Mouse (Mus musculus): ENCODE measurements at regions not wholly inside any gene's neighbourhood (a gene's known extent, or its start where the extent isn't known, plus 50 kb on each side); places are given as distances from the start of the nearest gene placed in this dataset.

DNA sequence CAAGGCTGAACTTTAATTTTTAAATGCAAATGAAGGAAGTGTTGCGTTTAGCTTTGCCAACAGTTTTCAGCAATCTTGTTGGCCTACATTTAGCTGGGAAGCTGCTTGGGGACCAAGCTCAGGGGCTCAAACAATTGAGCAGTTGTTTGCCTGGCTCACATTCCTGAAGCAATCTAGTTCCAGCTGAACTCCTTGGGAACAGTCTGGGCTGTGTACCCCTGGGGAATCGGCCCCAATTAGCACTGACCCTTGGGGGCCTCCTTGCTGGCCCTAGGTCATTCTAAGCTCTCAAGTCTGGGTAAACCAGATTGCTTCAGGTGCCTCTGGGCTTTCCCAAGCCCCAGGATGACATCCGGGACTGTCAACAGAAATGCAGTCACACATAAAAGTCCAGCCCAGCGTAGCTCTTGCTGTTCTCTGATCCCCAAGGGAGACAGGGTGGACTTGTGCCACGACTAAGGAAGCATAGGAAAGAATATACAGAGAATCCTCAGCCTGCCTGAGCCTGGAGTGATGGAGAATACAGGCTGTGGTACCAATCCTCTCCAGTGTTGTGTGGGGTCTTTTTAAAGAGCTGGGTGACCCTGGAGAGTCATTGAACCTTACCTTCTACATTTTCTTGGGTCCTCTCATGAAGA, 440.4 kb downstream of the Sox2 start:
- TF ChIP-seq CTCF (IDR thresholded peaks at IDR 0.05; ENCODE audit: borderline replicate concordance, insufficient read depth, low read depth, low read length) (no peak), POLR2A (IDR thresholded peaks at IDR 0.05; ENCODE audit: borderline replicate concordance, insufficient read depth, low read length) (no peak)
